In the genomic region with DNA sequence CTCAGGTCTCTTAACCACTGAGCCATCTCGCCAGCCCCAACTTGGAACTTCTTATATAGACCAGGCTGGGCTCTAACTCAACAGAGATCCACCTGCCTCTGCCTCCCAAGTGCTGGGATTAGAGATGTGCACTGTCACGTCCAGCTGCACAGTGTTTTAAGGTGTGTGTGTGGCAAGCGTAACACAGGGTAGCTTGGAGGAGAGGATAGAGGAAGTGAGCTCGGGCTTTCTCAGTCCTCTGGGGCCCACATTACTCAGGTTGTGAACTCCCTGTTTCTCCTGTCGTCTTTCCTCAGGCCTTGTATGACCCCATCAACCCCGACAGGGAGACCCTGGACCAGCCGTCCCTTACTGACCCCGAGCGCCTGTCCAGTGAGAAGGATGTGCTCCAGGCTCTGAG, we compare ENCODE assay signal across 22 mouse cellular contexts. TPM values are rescaled to one million over a fixed set of nuclear protein-coding genes. Genes with fewer than 3 reads are reported as not detected.
"Had no signal": no experiment of that assay in that cellular context is flagged by ENCODE, and none has a peak within 500 bp of the region (broad histone marks: within the 10 kb centered on the region; RNA-seq: fewer than 3 reads in every experiment).

No protein-coding gene starts in this region.

- H3K4me2 ChIP-seq: lung, embryonic 14.5 days; midbrain, embryonic 11.5 days; midbrain, embryonic 13.5 days; midbrain, embryonic 15.5 days; neural tube, embryonic 12.5 days; stomach, embryonic 15.5 days had no signal

- H3K27ac ChIP-seq: liver, embryonic 14.5 days; midbrain, embryonic 13.5 days; midbrain, embryonic 15.5 days; neural tube, embryonic 12.5 days; stomach, embryonic 15.5 days; stomach, postnatal 0 days had no signal

- H3K9me3 ChIP-seq: midbrain, embryonic 13.5 days; midbrain, embryonic 15.5 days; neural tube, embryonic 12.5 days; stomach, embryonic 15.5 days had no signal

- DNase-seq: lung, adult 18-20 months; lung, embryonic 14.5 days; lung, postnatal 10 days; lung, postnatal 4 days; retina, postnatal 1 day; right cerebral cortex, adult 18-20 months; right cerebral cortex, postnatal 25 days; right cerebral cortex, postnatal 4 days; spleen, adult 18-20 months; thymus, postnatal 14 days; thymus, postnatal 36 days had no signal

- H3K4me3 ChIP-seq: megakaryocyte, embryonic 14.5 days; midbrain, embryonic 13.5 days; midbrain, embryonic 15.5 days; neural tube, embryonic 12.5 days; stomach, embryonic 15.5 days had no signal

- ATAC-seq: midbrain, embryonic 13.5 days; midbrain, embryonic 15.5 days had no signal

- H3K27me3 ChIP-seq: megakaryocyte, embryonic 14.5 days; midbrain, embryonic 13.5 days; midbrain, embryonic 15.5 days; neural tube, embryonic 12.5 days; stomach, embryonic 15.5 days had no signal

- H3K9ac ChIP-seq: liver, embryonic 14.5 days; lung, embryonic 14.5 days; midbrain, embryonic 13.5 days; midbrain, embryonic 15.5 days; neural tube, embryonic 12.5 days; stomach, embryonic 15.5 days had no signal

- H3K4me1 ChIP-seq: midbrain, embryonic 13.5 days; midbrain, embryonic 15.5 days; neural tube, embryonic 12.5 days; stomach, embryonic 15.5 days had no signal

RNA-seq across cellular contexts. Expression of gene Syngr4, which starts 10.1 kb away (rescaled TPM):
- total RNA-seq: midbrain, postnatal 0 days; monocyte, adult 5-6 weeks had no signal
- polyA plus RNA-seq: midbrain, embryonic 15.5 days; neural tube, embryonic 14.5 days had no signal

RNA-seq across cellular contexts. Expression of gene Grin2d, which starts 28.4 kb away (rescaled TPM):
- total RNA-seq: monocyte, adult 5-6 weeks had no signal
